Mouse (Mus musculus) adrenal gland, adult 18-20 months (tissue): ENCODE measurements around the gene Trim6. TPM values are rescaled to one million over a fixed set of nuclear protein-coding genes. Genes with fewer than 3 reads are reported as not detected.
A peak's percentile ranks its signal among the peaks of the same experiment; 100 is the strongest.
"Not testable (repeated sequence)": the region's sequence is repeated elsewhere in the genome, so short reads cannot be mapped to it uniquely, and the experiment has no call there.

Source experiments
- DNase-seq, 2 experiments: peaks; one replicate each; pipeline ENCODE4 v3.0.0; 2021 to 2022; ENCODE audit warnings: low spot score in 2 of 2
- long read RNA-seq, 2 experiments: library from polyadenylated mRNA; stranded (forward); transcript quantifications; one replicate each; pipeline ENCODE4 v2.0.0; 2021
- total RNA-seq, 2 experiments: library from RNA; stranded (reverse); gene quantifications; 1 replicate in 1 of 2; 2 replicates in 1 of 2; pipeline ENCODE4 v1.2.3; 2021

Trim6 gene
- under 1 TPM; 0.29 to 0.46 TPM for total RNA-seq
- long read RNA-seq, experiment 1 = 0 reads
- long read RNA-seq, experiment 2 = 0 reads

DNA sequence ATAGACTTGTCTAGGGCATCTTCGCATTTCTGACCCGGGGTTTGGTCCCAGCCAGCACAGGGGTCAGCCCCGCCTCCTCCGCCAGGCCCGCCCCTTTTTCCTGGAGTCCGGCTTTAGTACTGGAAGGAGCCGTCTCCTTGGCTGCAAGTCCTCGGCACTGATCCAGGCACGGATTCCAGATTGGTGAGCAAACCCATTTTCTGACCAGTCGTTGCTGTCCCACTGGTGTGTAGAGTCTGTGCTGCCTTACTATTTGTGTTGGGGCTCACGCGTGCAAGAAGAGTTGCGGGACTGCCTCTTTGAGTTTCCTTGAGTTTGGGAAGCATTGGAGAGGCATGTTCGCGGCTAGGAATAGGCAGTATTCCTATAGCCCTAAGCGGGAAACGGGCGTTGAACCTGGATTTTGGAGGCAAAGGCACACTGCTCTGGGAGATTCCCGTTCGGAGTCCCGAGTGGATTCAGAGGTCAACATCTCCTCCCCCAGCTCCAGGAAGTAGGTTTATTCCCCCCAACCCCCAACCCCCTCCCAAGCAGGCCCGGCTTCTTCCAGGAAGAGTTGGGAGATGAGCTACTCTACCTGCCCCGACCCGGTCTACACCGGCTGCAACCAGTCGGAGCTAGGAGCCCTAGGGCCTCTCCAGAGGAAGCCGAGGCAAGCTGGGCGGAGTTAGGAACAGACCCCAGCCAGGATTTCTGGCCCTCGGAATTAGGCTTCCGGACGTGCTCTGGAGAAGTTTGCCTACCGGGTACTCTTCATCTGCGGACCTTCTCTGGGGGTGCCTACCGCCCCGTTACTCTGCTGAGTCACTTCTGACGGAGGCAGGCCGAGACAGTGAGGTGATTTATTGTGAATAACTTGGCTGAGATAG lies at the start of gene Trim6:
Gene Trim6, plus strand, starts transcription at position 93 of the 869 bp plus-strand sequence.
- peak; percentile 78 to 79 for DNase-seq

DNA sequence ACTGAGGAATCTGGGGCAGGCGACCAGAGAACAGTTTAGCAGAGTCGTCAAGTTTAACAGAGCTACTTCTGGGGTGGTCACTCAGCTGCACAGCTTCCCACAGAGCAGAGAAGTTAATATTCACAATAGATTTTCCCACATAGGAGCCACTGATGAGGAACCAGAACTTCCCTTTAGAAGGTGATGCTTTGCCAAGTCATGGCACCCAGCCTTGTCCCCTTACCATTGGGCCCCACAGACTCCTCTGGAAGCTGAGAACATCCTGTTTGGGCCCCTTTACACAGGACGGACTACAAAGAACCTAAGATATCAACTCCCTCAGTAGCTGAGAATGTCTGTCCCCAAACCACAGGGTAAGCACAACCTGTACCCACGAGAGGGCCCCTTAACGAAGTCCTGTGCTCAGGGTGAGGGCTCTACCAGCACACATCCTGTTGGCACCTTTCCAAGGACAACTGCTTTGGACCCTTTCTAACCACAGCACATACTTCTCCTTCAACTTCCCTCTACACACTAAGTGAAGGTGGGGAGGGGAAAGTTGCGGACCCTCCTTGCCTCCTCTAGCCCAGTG lies 48.9 kb upstream of the Trim6 start:
- DNase-seq = no peak

DNA sequence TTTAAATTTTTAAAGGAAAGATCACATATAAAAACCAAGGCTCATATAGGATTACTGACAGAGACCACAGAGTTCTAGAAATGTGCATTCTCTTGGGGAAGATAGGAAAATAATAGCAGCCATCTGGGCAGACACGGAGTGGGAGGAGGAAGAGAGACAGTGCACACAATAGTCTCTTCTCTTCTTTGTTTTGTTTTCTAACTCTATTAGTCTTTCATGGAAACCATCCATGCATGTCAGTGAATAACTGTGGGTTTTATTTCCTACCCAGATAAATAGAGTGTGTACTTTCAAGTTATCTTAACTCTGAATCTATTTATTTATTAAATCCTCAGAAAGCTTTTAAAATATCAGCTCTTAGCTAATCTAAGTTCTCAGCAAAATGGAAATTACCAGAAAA lies 43.5 kb upstream of the Trim6 start:
- DNase-seq = no peak

DNA sequence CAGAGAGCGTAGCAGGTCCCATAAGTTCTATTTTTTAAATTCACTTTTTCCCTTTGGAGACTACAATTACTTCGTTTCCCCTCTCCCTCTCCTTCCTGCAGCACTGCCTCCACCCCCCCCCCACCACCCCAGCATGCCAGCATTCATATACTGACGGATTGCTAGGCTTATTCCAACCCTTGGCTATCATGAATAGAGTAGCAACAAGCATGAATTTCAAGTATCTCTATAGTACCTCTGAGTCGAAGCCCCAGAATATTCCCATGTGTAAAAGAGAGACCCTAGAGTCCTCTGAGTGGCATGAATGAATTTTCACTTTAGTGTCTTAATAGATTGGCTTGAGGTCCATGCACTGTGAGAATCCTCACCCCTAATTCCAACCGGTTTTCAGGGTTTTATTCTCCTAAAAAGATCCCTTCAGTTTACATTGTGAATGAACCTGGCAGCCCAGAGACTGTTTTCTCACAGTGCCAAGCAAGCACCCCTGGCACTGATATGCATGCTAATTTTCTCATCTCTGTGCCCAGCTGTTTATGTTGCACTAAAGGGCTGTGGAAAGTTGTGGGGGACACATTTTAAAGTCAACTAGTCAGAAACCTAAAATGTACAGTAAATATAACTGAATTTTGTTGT lies 40.1 kb upstream of the Trim6 start:
- DNase-seq = no peak

DNA sequence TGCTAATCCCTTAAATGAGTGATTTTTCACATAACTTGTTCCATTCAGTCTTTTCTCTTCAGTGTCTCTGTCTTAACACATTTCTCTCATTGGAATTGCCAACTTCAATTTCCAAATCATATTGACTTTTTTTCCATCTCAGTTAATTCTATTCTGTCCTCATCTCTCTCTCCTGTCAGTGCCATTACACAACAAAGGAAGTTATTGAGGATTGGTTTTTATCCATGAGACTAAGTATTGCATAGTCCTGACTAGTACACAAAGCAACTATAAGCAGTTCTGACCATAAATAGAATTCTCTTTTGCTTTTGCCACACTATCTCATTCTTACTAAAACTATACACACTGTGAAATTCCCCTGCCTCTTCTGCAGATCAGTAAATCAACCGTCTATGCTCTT lies 39.5 kb upstream of the Trim6 start:
- no peak for DNase-seq

DNA sequence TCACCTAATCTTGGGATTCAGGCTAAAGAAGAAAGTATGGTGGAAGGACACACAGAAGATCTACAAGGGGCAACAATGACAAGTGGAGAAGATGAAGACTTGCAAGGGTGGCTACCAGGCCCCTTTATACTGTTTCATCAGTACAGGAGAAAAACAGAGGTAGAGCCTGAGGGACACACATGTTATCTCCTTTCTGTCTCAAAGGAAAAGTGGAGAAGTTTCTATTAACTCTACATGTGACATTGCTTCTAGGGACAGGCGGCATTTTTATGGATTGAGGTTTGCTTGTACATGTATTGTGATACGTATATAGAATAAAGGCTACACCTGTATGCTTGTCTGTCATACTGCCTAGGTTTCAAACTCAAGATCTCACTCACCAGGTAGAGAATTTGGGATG lies 35.3 kb upstream of the Trim6 start, which contains the start of gene Olfr648:
Gene Olfr648, minus strand, starts transcription at position 101 of the 400 bp plus-strand sequence.
- no peak for DNase-seq

DNA sequence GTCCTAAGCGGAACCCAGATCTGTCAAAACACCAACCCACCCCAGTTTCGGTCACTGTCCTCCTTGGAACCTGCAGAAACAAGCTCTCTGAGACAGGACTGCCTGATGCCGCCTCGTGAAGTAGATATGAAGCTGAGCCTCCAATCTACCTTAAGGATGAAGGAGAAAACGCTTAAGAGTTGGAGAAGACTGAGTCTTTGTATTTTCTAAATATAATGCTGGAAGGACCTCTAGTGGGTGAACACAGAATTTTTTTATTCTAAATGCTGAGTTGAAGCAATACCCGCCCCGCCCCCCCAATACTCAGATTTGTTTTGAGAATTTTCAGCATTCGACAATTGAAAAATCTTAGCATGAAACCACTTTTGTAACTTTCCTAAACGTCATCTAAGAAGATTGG lies 27.3 kb upstream of the Trim6 start:
- DNase-seq = no peak

DNA sequence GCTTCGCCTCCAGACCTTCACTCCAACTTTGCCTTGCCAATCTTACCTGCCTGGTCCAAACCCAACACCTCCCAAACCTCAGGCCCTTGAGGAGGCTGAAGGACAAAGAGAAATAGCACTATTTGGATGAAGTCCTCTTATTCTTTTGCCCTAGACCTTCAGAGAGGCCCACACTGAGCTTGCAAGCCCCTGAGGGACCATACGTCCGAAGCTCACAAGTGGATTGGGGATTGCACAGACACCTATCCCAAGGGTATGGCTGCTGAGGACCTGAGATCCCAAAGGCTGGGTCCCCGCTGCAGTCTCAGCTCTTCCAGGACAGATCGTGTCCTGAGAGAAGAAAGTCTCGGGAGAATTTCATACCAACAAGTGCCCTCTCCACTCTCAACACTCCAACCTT lies 22.7 kb upstream of the Trim6 start, which contains the start of gene Olfr649:
Gene Olfr649, minus strand, starts transcription at position 101 of the 400 bp plus-strand sequence.
- no peak for DNase-seq

DNA sequence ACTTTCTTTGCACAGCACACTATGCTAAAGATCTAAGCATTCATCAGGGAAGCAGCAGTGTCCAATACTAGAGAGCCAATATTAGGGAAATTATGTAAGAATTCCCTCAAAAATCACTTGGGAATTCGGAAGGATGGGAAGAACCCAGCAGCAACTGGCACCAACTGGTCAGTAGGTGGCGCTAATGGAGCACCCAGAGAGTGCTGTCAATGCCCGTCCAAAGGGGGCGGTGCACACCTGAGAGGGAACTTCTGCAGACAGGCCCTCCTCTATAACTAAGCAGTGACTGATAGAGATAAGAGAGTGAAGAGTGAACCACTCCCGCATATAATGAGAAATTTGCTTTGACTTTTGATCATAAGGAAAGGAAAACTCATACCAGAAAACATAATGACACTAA lies 18.8 kb upstream of the Trim6 start:
- DNase-seq = peak; percentile 65 to 71

DNA sequence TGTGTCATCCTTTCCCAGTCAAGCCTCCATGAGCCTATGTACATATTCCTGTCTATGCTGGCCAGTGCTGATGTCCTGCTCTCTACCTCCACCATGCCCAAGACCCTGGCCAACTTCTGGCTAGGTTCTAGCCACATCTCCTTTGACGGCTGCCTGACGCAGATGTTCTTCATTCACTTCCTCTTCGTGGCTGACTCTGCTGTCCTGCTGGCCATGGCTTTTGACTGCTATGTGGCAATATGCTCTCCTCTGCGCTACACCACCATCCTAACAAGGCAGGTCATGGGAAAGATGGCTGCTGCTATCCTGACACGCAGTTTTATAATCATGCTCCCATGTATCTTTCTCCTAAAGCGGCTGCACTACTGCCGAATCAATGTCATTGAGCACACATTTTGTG lies 12.4 kb upstream of the Trim6 start:
- no peak for DNase-seq

DNA sequence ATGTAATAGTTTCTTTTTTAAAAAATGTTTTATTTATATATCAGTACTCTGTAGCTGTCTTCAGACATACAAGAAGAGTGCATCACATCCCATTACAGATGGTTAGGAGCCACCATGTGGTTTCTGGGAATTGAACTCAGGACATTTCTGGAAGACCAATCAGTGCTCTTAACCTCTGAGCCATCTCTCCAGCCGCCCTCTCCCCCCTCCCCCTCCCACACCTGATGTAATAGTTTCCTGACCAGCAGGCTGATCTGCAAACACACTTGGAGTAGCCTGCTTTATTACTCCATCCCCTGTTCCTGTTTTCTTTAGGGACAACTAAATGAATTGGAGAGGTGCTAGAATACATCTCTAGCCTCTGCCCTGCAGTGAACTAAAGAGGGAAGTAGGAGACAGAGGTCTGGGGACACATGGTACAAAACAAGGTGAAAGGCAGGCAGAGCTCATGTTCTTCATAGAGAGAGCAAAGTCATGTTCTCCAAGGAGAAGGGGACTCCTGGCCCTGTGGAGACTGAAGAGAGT lies 2.5 kb upstream of the Trim6 start:
- DNase-seq = no peak

DNA sequence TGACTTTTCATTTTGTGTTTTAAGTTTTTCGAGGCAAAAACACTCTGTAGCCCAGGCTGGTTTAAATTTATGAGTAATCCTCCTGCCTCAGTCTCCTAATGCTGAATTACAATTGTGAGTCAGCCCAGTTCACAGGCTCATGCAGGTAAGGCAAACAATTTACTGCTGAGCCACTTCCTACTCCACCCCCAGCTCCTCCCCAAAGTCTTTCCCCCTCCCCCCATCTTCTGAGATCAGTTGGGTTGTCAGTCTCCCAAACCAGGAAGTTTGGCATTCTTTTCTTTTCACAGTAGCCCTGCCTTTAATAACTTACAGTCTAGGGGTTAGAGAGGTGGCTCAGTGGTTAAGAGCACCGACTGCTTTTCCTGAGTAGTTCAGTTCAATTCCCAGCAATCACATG lies 712 bp upstream of the Trim6 start:
- no peak for DNase-seq

DNA sequence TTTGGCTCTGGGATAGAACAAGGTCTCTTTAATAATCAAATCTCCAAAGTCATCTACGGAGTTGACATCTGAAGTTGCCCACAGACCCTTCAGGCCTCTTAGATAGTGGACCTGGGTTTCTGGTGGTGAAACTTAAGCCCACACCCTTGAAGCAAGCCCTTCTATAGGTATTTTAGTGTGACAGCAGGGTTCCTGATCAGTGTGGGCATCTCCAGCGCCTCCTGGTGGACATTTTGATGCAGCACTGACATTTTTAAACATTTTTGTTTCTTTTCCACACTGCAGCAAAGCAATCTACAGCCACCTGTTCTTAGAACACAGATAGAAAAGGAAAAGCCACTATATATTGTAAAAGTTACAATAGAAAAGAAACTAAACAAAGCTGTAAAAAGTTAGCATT lies 12.6 kb downstream of the Trim6 start:
- DNase-seq = peak; percentile 34 to 46

DNA sequence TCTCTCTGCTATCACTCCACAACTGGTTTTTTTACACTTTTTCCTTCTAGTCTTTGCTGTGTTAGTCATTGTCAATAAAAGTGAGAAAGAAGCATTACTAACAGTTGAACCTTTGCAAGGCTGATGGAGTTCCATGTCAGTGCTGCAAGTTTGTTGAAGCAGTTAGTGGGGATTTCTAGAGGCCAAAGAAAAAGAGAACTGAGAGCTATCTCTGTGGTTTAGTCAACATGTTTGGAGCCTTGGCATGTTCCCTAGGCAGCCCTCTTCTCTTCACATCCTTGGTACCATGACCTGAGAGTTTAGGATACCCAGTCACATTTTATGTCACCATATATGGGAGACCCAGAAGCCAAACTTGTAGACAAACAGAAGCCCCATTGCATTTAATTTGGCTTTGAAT lies 22.3 kb downstream of the Trim6 start:
- DNase-seq = no peak

DNA sequence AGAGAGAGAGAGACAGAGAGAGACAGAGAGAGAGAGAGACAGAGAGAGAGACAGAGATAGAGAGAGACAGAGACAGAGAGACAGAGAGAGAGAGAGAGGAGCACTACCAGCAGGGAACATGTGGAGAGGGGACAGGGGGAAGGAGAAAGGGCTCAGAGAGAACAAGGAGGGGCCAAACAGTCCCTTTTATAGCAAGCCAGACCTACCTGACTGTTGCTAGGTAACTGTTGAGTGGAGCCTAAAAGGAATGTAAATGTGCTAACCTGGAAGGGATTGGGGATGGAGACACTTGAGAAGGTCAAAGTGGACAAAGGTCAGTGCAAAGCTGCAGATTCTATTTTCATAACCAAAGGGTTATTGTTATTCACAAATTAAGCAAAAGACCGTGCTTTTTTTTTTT lies 25.0 kb downstream of the Trim6 start:
- no peak for DNase-seq

DNA sequence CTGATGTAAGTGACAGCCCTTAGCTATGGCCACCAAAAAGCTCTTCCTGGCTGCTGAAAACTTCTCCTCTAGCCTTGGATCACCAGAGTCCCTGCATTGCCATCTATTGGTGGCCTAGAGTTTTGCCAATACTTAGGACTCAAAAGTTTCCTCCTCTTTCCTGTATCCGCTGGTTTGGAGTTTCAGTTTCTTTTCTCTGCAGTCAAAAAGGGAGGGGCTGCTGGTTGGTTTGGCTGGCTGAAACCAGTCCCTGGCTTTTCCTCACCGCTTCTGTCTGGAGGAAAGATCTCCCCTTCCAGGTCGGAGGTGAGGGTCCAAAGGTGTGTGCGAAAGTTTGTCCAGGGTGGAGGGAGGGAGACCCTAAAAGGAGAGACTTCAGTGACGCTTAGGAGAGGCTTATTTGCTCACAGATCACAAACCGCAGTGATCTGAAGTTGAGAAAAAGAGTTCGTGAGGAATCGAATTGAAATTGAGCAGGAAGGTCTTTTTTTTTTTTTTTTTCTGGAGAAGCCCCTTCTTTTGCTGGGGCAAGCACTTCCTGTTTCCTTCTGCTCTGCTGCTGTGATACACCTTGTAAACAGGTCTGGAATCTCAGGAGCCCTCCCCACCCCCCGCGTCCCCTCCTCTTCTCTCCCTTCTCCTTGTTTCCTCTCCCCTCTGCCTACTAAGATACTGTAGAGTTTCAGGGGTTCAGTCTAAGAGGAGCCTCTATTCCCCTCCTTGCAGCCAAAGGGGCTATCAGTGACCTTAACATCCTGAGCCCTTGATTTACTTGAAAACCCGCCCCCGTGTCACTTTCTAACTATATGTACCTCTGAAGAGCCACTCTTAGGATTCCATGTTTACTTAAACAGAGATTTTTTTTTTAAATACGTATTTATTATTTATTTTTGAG lies 25.9 kb downstream of the Trim6 start, which contains the start of gene Trim34a:
Gene Trim34a, plus strand, starts transcription at position 171 of the 895 bp plus-strand sequence.
- DNase-seq = peak; percentile 41 to 43

DNA sequence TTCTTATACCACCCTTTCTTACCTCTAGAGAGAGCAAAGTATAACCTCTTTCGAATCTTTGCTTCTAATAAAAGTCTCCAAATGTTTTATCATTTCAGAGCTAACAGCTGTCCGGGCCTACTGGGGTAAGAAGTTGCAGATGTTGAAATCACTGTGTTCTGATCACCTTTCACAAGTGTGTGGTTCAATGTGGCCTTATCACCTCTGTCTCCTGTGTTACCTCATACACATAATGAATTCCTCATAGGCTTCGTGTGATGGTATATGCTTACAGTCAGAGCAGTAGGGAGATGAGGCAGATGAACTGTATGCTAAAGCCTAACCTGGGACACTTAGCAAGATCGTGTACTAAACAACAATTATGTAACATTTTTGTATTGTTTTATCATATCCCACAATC lies 41.8 kb downstream of the Trim6 start:
- not testable (repeated sequence) for DNase-seq

DNA sequence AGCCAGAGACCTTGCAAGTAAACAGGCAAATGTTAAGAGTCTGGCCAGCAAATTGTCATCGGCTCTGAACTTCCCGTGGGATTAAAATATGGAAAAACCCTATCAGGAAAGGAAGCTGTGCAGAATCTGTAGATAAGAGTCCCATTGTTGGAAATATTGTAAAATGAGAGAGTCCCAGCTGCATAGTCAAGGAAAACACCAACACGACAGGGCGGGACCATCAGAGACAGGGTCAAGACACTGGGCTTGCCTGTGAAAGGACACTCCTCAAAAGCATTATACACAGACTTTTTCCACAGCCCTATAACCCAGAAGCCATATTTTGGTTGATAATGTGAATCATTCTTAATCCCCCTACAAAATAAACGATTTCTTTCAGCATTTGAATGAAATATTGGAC lies 46.7 kb downstream of the Trim6 start:
- not testable (repeated sequence) for DNase-seq

DNA sequence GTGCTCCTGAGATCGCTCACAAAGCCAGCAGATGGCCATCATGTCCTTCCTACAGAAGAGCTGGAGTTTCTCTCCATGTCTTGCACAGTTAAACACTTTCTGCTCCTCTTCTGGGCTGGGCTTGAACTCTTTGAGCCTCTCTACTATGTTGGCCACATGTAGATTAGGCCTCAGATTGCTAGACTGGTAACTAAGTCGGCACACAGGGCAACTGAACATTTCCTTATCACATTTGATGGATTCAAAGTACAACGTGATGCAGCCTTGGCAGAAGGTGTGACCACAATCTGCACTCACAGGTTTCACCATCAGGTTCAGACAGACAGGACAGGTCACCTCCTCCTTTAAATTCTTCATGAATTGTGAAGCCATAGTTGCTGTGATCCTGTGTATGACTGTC lies 60.8 kb downstream of the Trim6 start:
- DNase-seq = not testable (repeated sequence)
